Mouse (Mus musculus): ENCODE results near the gene Phactr3.

The Phactr3 gene

GRCm38 (mm10) chr2:178264389-178264788 is 145.6 kb downstream of the Phactr3 start:
- peak; percentile 62 to 69 for DNase-seq

GRCm38 (mm10) chr2:178265454-178265853 is 146.7 kb downstream of the Phactr3 start:
- no peak for DNase-seq

GRCm38 (mm10) chr2:178270794-178271193 is 152.0 kb downstream of the Phactr3 start:
- no peak for DNase-seq

- DNase-seq = no peak
Observed at GRCm38 (mm10) chr2:178272350-178272749, 153.6 kb downstream of the Phactr3 start.

GRCm38 (mm10) chr2:178274126-178274525 is 155.4 kb downstream of the Phactr3 start:
- DNase-seq = no peak

- peak; percentile 41 to 55 for DNase-seq
Observed at GRCm38 (mm10) chr2:178277206-178277605, 158.4 kb downstream of the Phactr3 start.

GRCm38 (mm10) chr2:178281183-178281582 is 162.4 kb downstream of the Phactr3 start:
- no peak for DNase-seq

GRCm38 (mm10) chr2:178287285-178287684 is 168.5 kb downstream of the Phactr3 start:
- no peak for DNase-seq

GRCm38 (mm10) chr2:178288666-178289065 is 169.9 kb downstream of the Phactr3 start:
- no peak for DNase-seq

- no peak for DNase-seq
Observed at GRCm38 (mm10) chr2:178303453-178304187, 184.8 kb downstream of the Phactr3 start.

GRCm38 (mm10) chr2:178304188-178304529 is 185.4 kb downstream of the Phactr3 start:
- no peak for DNase-seq

GRCm38 (mm10) chr2:178304669-178305068 is 185.9 kb downstream of the Phactr3 start:
- DNase-seq = no peak

- no peak for DNase-seq
Observed at GRCm38 (mm10) chr2:178313539-178313938, 194.8 kb downstream of the Phactr3 start.

- no peak for DNase-seq
Observed at GRCm38 (mm10) chr2:178316281-178316680, 197.5 kb downstream of the Phactr3 start.

GRCm38 (mm10) chr2:178319766-178320165 is 201.0 kb downstream of the Phactr3 start:
- no peak for DNase-seq

GRCm38 (mm10) chr2:178321271-178321670 is 202.5 kb downstream of the Phactr3 start:
- no peak for DNase-seq

GRCm38 (mm10) chr2:178324410-178324809 is 205.6 kb downstream of the Phactr3 start:
- DNase-seq = no peak

GRCm38 (mm10) chr2:178324818-178325217 is 206.0 kb downstream of the Phactr3 start:
- DNase-seq = peak in 1 of 2 experiments; percentile 1

- DNase-seq = peak in 1 of 2 experiments; percentile 3
Observed at GRCm38 (mm10) chr2:178326067-178326466, 207.3 kb downstream of the Phactr3 start.

GRCm38 (mm10) chr2:178326750-178327465 is 208.1 kb downstream of the Phactr3 start:
- peak in 1 of 2 experiments; percentile 3 for DNase-seq

GRCm38 (mm10) chr2:178327466-178328040 is 208.8 kb downstream of the Phactr3 start:
- peak; percentile 38 to 75 for DNase-seq

GRCm38 (mm10) chr2:178329551-178329950 is 210.8 kb downstream of the Phactr3 start:
- no peak for DNase-seq

GRCm38 (mm10) chr2:178329986-178330385 is 211.2 kb downstream of the Phactr3 start:
- DNase-seq = no peak

GRCm38 (mm10) chr2:178337878-178338277 is 219.1 kb downstream of the Phactr3 start:
- no peak for DNase-seq
